Mouse (Mus musculus) midbrain, embryonic 11.5 days (tissue): ENCODE measurements around the gene Ltbp1. TPM values are rescaled to one million over a fixed set of nuclear protein-coding genes. Genes with fewer than 3 reads are reported as not detected.

Source experiments
- ATAC-seq: fragments of 200-750 bp; cut with Nextera tagmentation; 2 replicates; pipeline ENCODE4 v1.8.0; 2017; ENCODE audit warnings: moderate TSS enrichment, moderate library complexity; ENCODE audit not compliant: low FRiP score
- DNase-seq: peaks from one replicate; pipeline ENCODE4 v3.0.0; 2015; ENCODE audit warnings: low spot score; ENCODE audit errors: missing footprints
- H3K27ac ChIP-seq: fragments of 300-500 bp; sonication (generic); 2 replicates; pipeline ENCODE4 v1.5.1; 2014; ENCODE audit warnings: low read depth, low read length
- H3K27me3 ChIP-seq: fragments of 300-500 bp; sonication (generic); 2 replicates; pipeline ENCODE4 v1.6.1; 2014; ENCODE audit warnings: mild to moderate bottlenecking, low read length, moderate library complexity, mixed read lengths; ENCODE audit not compliant: control insufficient read depth, insufficient read depth
- H3K36me3 ChIP-seq: fragments of 300-500 bp; sonication (generic); 2 replicates; pipeline ENCODE4 v1.6.1; 2014; ENCODE audit warnings: mild to moderate bottlenecking, low read length, moderate library complexity, mixed read lengths; ENCODE audit not compliant: control insufficient read depth, insufficient read depth
- H3K4me1 ChIP-seq: fragments of 300-500 bp; sonication (generic); 2 replicates; pipeline ENCODE4 v1.6.1; 2014; ENCODE audit warnings: low read length; ENCODE audit not compliant: control insufficient read depth, insufficient read depth
- H3K4me2 ChIP-seq: fragments of 300-500 bp; sonication (generic); 2 replicates; pipeline ENCODE4 v1.6.1; 2014; ENCODE audit warnings: mild to moderate bottlenecking, moderate library complexity
- H3K4me3 ChIP-seq: fragments of 300-500 bp; sonication (generic); 2 replicates; pipeline ENCODE4 v1.5.1; 2014; ENCODE audit warnings: low read depth, low read length
- H3K9ac ChIP-seq: fragments of 300-500 bp; sonication (generic); 2 replicates; pipeline ENCODE4 v1.6.1; 2014; ENCODE audit warnings: low read length
- H3K9me3 ChIP-seq: fragments of 300-500 bp; sonication (generic); 2 replicates; pipeline ENCODE4 v1.6.1; 2016; ENCODE audit warnings: low read length; ENCODE audit not compliant: control insufficient read depth
- WGBS: fragments of 180-500 bp; shearing (Covaris S2); extraction: QIAGEN DNeasy Blood & Tissue Kit; methylation state at CpG from one replicate; pipeline ENCODE4 v1.1.7; 2014; 5-methylcytosine and 5-hydroxymethylcytosine counted together
- polyA plus RNA-seq: library from polyadenylated mRNA; unstranded; fragments of >200 nt; fragmentation: Nextera tagmentation; extraction: Ambion mirVana; gene quantifications from 2 replicates; pipeline ENCODE4 v1.2.1, GENCODE M21; 2014

Gene Ltbp1
- polyA plus RNA-seq, 1 experiment from 2014 or later, result 6.2 TPM

GRCm38 (mm10) chr17:75013868-75014267, 8.5 kb downstream of the Ltbp1 start:
- no peak for ATAC-seq
- H3K27me3 ChIP-seq, result no peaks in the 10 kb centered on the region
- H3K9me3 ChIP-seq, result no peaks in the 10 kb centered on the region
- H3K36me3 ChIP-seq, result no peaks in the 10 kb centered on the region
- no peaks in the 10 kb centered on the region for H3K4me1 ChIP-seq
- no peak overlapping the region for H3K9ac ChIP-seq
- no peak overlapping the region for H3K4me3 ChIP-seq
- 83% methylated on average over 10 of the region's 10 CpGs for WGBS
- H3K4me2 ChIP-seq, result no peak overlapping the region
- no peak for DNase-seq
- H3K27ac ChIP-seq, result no peak overlapping the region

- H3K4me1 ChIP-seq, result peaks cover 3% of the 10 kb centered on the region; the same call in 1 of the 2 replicates
- H3K9ac ChIP-seq, result no peak overlapping the region
- H3K9me3 ChIP-seq, result no peaks in the 10 kb centered on the region
- no peak for ATAC-seq
- H3K27ac ChIP-seq, result no peak overlapping the region
- 83% methylated on average over 24 of the region's 24 CpGs for WGBS
- H3K36me3 ChIP-seq, result no peaks in the 10 kb centered on the region
- no peak overlapping the region for H3K4me3 ChIP-seq
- peak; percentile 76 for DNase-seq
- no peaks in the 10 kb centered on the region for H3K27me3 ChIP-seq
- no peak overlapping the region for H3K4me2 ChIP-seq
Observed at GRCm38 (mm10) chr17:75014601-75015356, 9.4 kb downstream of the Ltbp1 start.

GRCm38 (mm10) chr17:75015546-75015945, 10.2 kb downstream of the Ltbp1 start:
- Histone ChIP-seq H3K4me1 (peaks cover 7% of the 10 kb centered on the region; the same call in 1 of the 2 replicates), H3K4me3 (no peak overlapping the region), H3K4me2 (no peak overlapping the region), H3K27ac (no peak overlapping the region), H3K27me3 (no peaks in the 10 kb centered on the region), H3K9ac (no peak overlapping the region), H3K36me3 (no peaks in the 10 kb centered on the region), H3K9me3 (no peaks in the 10 kb centered on the region)
- ATAC-seq (no peak), DNase-seq (peak; percentile 53)
- 92% methylated on average over 6 of the region's 6 CpGs for WGBS

- H3K4me3 ChIP-seq, result no peak overlapping the region
- peaks cover 7% of the 10 kb centered on the region; the same call in 1 of the 2 replicates for H3K4me1 ChIP-seq
- ATAC-seq (peak; percentile 8; the same call in 1 of the 2 replicates), DNase-seq (peak; percentile 91)
- 65% methylated on average over 7 of the region's 7 CpGs for WGBS
- no peak overlapping the region for H3K27ac ChIP-seq
- H3K9ac ChIP-seq, result no peak overlapping the region
- H3K36me3 ChIP-seq, result no peaks in the 10 kb centered on the region
- no peak overlapping the region for H3K4me2 ChIP-seq
- H3K27me3 ChIP-seq, result no peaks in the 10 kb centered on the region
- H3K9me3 ChIP-seq, result no peaks in the 10 kb centered on the region
Observed at GRCm38 (mm10) chr17:75017423-75017822, 12.1 kb downstream of the Ltbp1 start.

GRCm38 (mm10) chr17:75018142-75018541, 12.8 kb downstream of the Ltbp1 start:
- ATAC-seq (no peak), DNase-seq (peak; percentile 44)
- Histone ChIP-seq H3K9ac (no peak overlapping the region), H3K27me3 (no peaks in the 10 kb centered on the region), H3K27ac (no peak overlapping the region), H3K4me1 (peaks cover 7% of the 10 kb centered on the region; the same call in 1 of the 2 replicates), H3K36me3 (no peaks in the 10 kb centered on the region), H3K4me2 (no peak overlapping the region), H3K9me3 (no peaks in the 10 kb centered on the region), H3K4me3 (no peak overlapping the region)
- WGBS, result 96% methylated on average over 5 of the region's 5 CpGs

GRCm38 (mm10) chr17:75020026-75020425, 14.7 kb downstream of the Ltbp1 start:
- H3K27me3 ChIP-seq, result no peaks in the 10 kb centered on the region
- H3K9ac ChIP-seq, result 0 out of 2 replicates have a peak overlapping the region, but pooled peaks have one; percentile 36
- no peaks in the 10 kb centered on the region for H3K9me3 ChIP-seq
- H3K4me3 ChIP-seq, result no peak overlapping the region
- ATAC-seq (peak; percentile 85), DNase-seq (peak; percentile 90)
- no peaks in the 10 kb centered on the region for H3K36me3 ChIP-seq
- H3K27ac ChIP-seq, result no peak overlapping the region; the same call in 1 of the 2 replicates
- H3K4me2 ChIP-seq, result peak overlapping the region; percentile 23; the same call in 1 of the 2 replicates
- peaks cover 7% of the 10 kb centered on the region; the same call in 1 of the 2 replicates for H3K4me1 ChIP-seq
- 9% methylated on average over 7 of the region's 7 CpGs for WGBS

GRCm38 (mm10) chr17:75020619-75021018, 15.3 kb downstream of the Ltbp1 start:
- 78% methylated on average over 3 of the region's 3 CpGs for WGBS
- ATAC-seq, result 0 out of 2 replicates have a peak, but pooled peaks have one; percentile 10

GRCm38 (mm10) chr17:75027358-75028131, 22.2 kb downstream of the Ltbp1 start:
- Histone ChIP-seq H3K27me3 (no peaks in the 10 kb centered on the region), H3K9ac (no peak overlapping the region), H3K27ac (no peak overlapping the region), H3K4me1 (no peaks in the 10 kb centered on the region), H3K4me2 (no peak overlapping the region), H3K36me3 (no peaks in the 10 kb centered on the region), H3K4me3 (no peak overlapping the region), H3K9me3 (no peaks in the 10 kb centered on the region)
- DNase-seq, result no peak
- WGBS, result 81% methylated on average over 12 of the region's 12 CpGs
- ATAC-seq, result no peak

More at GRCm38 (mm10) chr17:75020619-75021018, 15.3 kb downstream of the Ltbp1 start:
- Histone ChIP-seq H3K36me3 (no peaks in the 10 kb centered on the region), H3K9me3 (no peaks in the 10 kb centered on the region), H3K4me3 (no peak overlapping the region), H3K4me2 (no peak overlapping the region), H3K9ac (no peak overlapping the region), H3K4me1 (peaks cover 7% of the 10 kb centered on the region; the same call in 1 of the 2 replicates), H3K27ac (no peak overlapping the region), H3K27me3 (no peaks in the 10 kb centered on the region)
- no peak for DNase-seq

- DNase-seq, result no peak
- WGBS, result 89% methylated on average over 14 of the region's 14 CpGs
Observed at GRCm38 (mm10) chr17:75033356-75033755, 28.0 kb downstream of the Ltbp1 start.

More at GRCm38 (mm10) chr17:75033356-75033755, 28.0 kb downstream of the Ltbp1 start:
- no peaks in the 10 kb centered on the region for H3K9me3 ChIP-seq
- H3K4me2 ChIP-seq, result no peak overlapping the region
- H3K4me1 ChIP-seq, result no peaks in the 10 kb centered on the region
- no peak overlapping the region for H3K27ac ChIP-seq
- no peaks in the 10 kb centered on the region for H3K27me3 ChIP-seq
- ATAC-seq, result no peak
- H3K9ac ChIP-seq, result no peak overlapping the region
- no peak overlapping the region for H3K4me3 ChIP-seq
- H3K36me3 ChIP-seq, result no peaks in the 10 kb centered on the region
